Mouse (Mus musculus): ENCODE measurements around the gene Numa1. TPM values are rescaled to one million over a fixed set of nuclear protein-coding genes. Genes with fewer than 3 reads are reported as not detected.
"Not testable (repeated sequence)": the region's sequence is repeated elsewhere in the genome, so short reads cannot be mapped to it uniquely, and the experiment has no call there.

Numa1 gene
- total and polyA plus RNA-seq, 2 experiments from 2014 or later, result 24.3 to 74.2 TPM

GRCm38 (mm10) chr7:102034904-102035303 lies 101.0 kb downstream of the Numa1 start:
- 91% methylated on average over 1 of the region's 1 CpGs for WGBS
- Histone ChIP-seq H3K27me3 (ENCODE audit: insufficient read depth, low read length) (no peaks in the 10 kb centered on the region), H3K36me3 (ENCODE audit: insufficient read depth) (peaks cover 74% of the 10 kb centered on the region), H3K4me3 (ENCODE audit: low read depth, low read length) (no peak overlapping the region), H3K9me3 (ENCODE audit: low read length) (no peaks in the 10 kb centered on the region), H3K27ac (ENCODE audit: low read depth, low read length) (no peak overlapping the region), H3K9ac (no peak overlapping the region), H3K4me2 (ENCODE audit: low read depth) (no peak overlapping the region), H3K4me1 (ENCODE audit: insufficient read depth) (no peaks in the 10 kb centered on the region)
- no peak for ATAC-seq
- DNase-seq, result no peak
- TF ChIP-seq CTCF (IDR thresholded peaks at IDR 0.05; ENCODE audit: low read depth), result no peak

DNA sequence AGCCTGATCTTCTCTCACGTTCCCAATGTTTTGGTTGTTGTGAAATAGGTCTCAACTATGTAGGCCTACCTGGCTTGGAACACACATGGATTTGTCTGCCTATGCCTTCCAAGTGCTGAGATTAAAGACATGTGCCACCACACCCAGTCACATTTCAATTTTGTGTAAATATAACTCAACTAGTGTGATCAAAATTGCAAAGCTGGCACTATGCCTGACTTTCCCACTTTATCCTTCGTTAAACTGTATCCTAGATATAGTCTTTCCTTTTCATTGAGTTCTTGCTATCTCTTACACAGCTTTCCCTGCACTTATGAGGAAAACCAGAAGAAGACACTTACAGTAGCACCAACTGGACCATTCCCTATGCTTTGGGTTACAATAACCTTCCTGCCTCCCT lies 101.6 kb downstream of the Numa1 start:
- Histone ChIP-seq H3K9ac (no peak overlapping the region), H3K27ac (ENCODE audit: low read depth, low read length) (no peak overlapping the region), H3K4me1 (ENCODE audit: insufficient read depth) (no peaks in the 10 kb centered on the region), H3K36me3 (ENCODE audit: insufficient read depth) (peaks cover 73% of the 10 kb centered on the region), H3K4me3 (ENCODE audit: low read depth, low read length) (no peak overlapping the region), H3K27me3 (ENCODE audit: insufficient read depth, low read length) (no peaks in the 10 kb centered on the region), H3K4me2 (ENCODE audit: low read depth) (no peak overlapping the region), H3K9me3 (ENCODE audit: low read length) (no peaks in the 10 kb centered on the region)
- 78% methylated on average over 2 of the region's 2 CpGs for WGBS
- no peak for TF ChIP-seq CTCF (IDR thresholded peaks at IDR 0.05; ENCODE audit: low read depth)
- ATAC-seq (no peak), DNase-seq (no peak)

GRCm38 (mm10) chr7:102037318-102037717 lies 103.4 kb downstream of the Numa1 start:
- Histone ChIP-seq H3K4me3 (ENCODE audit: low read depth, low read length) (no peak overlapping the region), H3K36me3 (ENCODE audit: insufficient read depth) (peaks cover 62% of the 10 kb centered on the region), H3K9ac (no peak overlapping the region), H3K4me2 (ENCODE audit: low read depth) (no peak overlapping the region), H3K9me3 (ENCODE audit: low read length) (no peaks in the 10 kb centered on the region), H3K4me1 (ENCODE audit: insufficient read depth) (no peaks in the 10 kb centered on the region), H3K27me3 (ENCODE audit: insufficient read depth, low read length) (no peaks in the 10 kb centered on the region), H3K27ac (ENCODE audit: low read depth, low read length) (no peak overlapping the region)
- DNase-seq (no peak), ATAC-seq (no peak)
- no peak for TF ChIP-seq CTCF (IDR thresholded peaks at IDR 0.05; ENCODE audit: low read depth)
- 96% methylated on average over 3 of the region's 3 CpGs for WGBS

DNA sequence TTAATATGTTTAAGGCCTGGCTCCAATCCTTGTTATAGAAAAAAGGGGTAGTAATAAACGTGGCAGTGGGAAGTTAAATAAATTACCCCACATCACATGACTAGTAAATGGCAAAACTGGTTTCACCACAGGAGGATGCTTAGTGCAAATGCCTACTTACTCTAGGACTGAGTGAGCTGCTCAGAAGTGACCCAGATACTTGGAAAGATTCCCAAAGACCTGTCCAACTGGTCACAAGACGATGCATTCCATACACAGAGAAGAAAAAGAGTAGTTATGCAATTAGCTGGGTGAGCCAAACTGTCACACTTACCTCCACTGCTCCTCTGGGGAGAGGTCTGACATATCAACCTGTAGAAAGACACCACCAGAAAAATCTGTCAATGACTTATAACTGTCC lies 108.4 kb downstream of the Numa1 start:
- DNase-seq (no peak), ATAC-seq (no peak)
- H3K4me1 ChIP-seq (ENCODE audit: insufficient read depth), result no peaks in the 10 kb centered on the region
- peaks cover 34% of the 10 kb centered on the region for H3K36me3 ChIP-seq (ENCODE audit: insufficient read depth)
- TF ChIP-seq CTCF (IDR thresholded peaks at IDR 0.05; ENCODE audit: low read depth), result no peak
- H3K4me2 ChIP-seq (ENCODE audit: low read depth), result no peak overlapping the region
- no peak overlapping the region for H3K27ac ChIP-seq (ENCODE audit: low read depth, low read length)
- H3K4me3 ChIP-seq (ENCODE audit: low read depth, low read length), result no peak overlapping the region
- no peak overlapping the region for H3K9ac ChIP-seq
- H3K27me3 ChIP-seq (ENCODE audit: insufficient read depth, low read length), result no peaks in the 10 kb centered on the region
- H3K9me3 ChIP-seq (ENCODE audit: low read length), result no peaks in the 10 kb centered on the region
- WGBS, result 82% methylated on average over 2 of the region's 2 CpGs

GRCm38 (mm10) chr7:102048524-102048923 lies 114.6 kb downstream of the Numa1 start:
- DNase-seq, ATAC-seq: not testable (repeated sequence)

DNA sequence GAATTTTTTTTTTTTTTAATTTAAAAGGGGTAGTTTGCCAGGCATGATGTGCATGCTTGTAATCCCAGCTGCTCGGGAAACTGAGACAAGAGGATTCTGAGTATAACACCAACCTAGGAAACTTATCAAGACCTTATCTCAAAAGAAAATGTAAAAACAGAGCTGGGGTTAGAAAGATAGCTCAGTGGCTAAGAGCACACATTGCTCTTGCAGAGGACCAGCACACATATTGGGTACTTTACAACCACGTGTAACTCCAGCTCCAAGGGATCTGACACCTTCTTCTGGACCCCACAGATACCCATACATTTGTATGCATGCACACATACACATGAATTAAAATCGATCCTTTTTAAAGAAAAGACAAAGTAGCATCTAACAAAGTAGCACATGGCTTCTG lies 127.4 kb downstream of the Numa1 start:
- no peak for TF ChIP-seq CTCF (IDR thresholded peaks at IDR 0.05; ENCODE audit: low read depth)
- DNase-seq (no peak), ATAC-seq (no peak)
- 0 out of 2 replicates have a peak, but pooled peaks cover 4% of the 10 kb centered on the region for H3K36me3 ChIP-seq (ENCODE audit: insufficient read depth)
- no peak overlapping the region for H3K27ac ChIP-seq (ENCODE audit: low read depth, low read length)
- H3K27me3 ChIP-seq (ENCODE audit: insufficient read depth, low read length), result no peaks in the 10 kb centered on the region
- WGBS, result 92% methylated on average over 3 of the region's 3 CpGs
- H3K4me3 ChIP-seq (ENCODE audit: low read depth, low read length), result no peak overlapping the region
- H3K9ac ChIP-seq, result no peak overlapping the region
- no peak overlapping the region for H3K4me2 ChIP-seq (ENCODE audit: low read depth)
- H3K4me1 ChIP-seq (ENCODE audit: insufficient read depth), result peaks cover 7% of the 10 kb centered on the region; the same call in 1 of the 2 replicates
- H3K9me3 ChIP-seq (ENCODE audit: low read length), result no peaks in the 10 kb centered on the region

More at GRCm38 (mm10) chr7:102048524-102048923, 114.6 kb downstream of the Numa1 start:
- H3K4me3 ChIP-seq (ENCODE audit: low read depth, low read length); H3K9me3 ChIP-seq (ENCODE audit: low read length); H3K36me3 ChIP-seq (ENCODE audit: insufficient read depth); H3K4me1 ChIP-seq (ENCODE audit: insufficient read depth); H3K27ac ChIP-seq (ENCODE audit: low read depth, low read length); H3K27me3 ChIP-seq (ENCODE audit: insufficient read depth, low read length); H3K9ac ChIP-seq; H3K4me2 ChIP-seq (ENCODE audit: low read depth): not testable (repeated sequence)
- peak; percentile 44 for TF ChIP-seq CTCF (IDR thresholded peaks at IDR 0.05; ENCODE audit: low read depth)

GRCm38 (mm10) chr7:102062203-102062602 lies 128.3 kb downstream of the Numa1 start:
- WGBS, result 89% methylated on average over 1 of the region's 1 CpGs
- no peak for ATAC-seq

More at GRCm38 (mm10) chr7:102062203-102062602, 128.3 kb downstream of the Numa1 start:
- no peak overlapping the region for H3K4me3 ChIP-seq (ENCODE audit: low read depth, low read length)
- H3K9me3 ChIP-seq (ENCODE audit: low read length), result no peaks in the 10 kb centered on the region
- H3K4me2 ChIP-seq (ENCODE audit: low read depth), result no peak overlapping the region
- no peak for DNase-seq
- H3K4me1 ChIP-seq (ENCODE audit: insufficient read depth), result peaks cover 7% of the 10 kb centered on the region; the same call in 1 of the 2 replicates
- H3K36me3 ChIP-seq (ENCODE audit: insufficient read depth), result 0 out of 2 replicates have a peak, but pooled peaks cover 4% of the 10 kb centered on the region
- TF ChIP-seq CTCF (IDR thresholded peaks at IDR 0.05; ENCODE audit: low read depth), result no peak
- no peak overlapping the region; the same call in 1 of the 2 replicates for H3K9ac ChIP-seq
- no peaks in the 10 kb centered on the region for H3K27me3 ChIP-seq (ENCODE audit: insufficient read depth, low read length)
- H3K27ac ChIP-seq (ENCODE audit: low read depth, low read length), result no peak overlapping the region
